Comparison of ENCODE assay signal across 16 mouse cellular contexts in genomic region chr5:113984025-113984740, GRCm38 (mm10). TPM values are rescaled to one million over a fixed set of nuclear protein-coding genes. Genes with fewer than 3 reads are reported as not detected.
DNase-seq lines count a peak whose midpoint lies in the region; ATAC-seq and TF ChIP-seq lines count a peak whose summit lies in the region.
"Had no signal": no experiment of that assay in that cellular context is flagged by ENCODE, and none has a peak within 500 bp of the region (broad histone marks: within the 10 kb centered on the region; RNA-seq: fewer than 3 reads in every experiment).

No protein-coding gene starts in this region.

- TF ChIP-seq CTCF in thymus, adult 2 months (IDR thresholded peaks at IDR 0.05; ENCODE audit: borderline replicate concordance, control insufficient read depth, extremely low read depth, insufficient read depth, low read length, poor library complexity), result no peak

- peaks cover 25% of the 10 kb centered on the region for H3K4me1 ChIP-seq in hindbrain, embryonic 13.5 days (replicated peaks)
- H3K4me1 ChIP-seq in hindbrain, embryonic 12.5 days, result peaks cover 16% of the 10 kb centered on the region
- H3K4me1 ChIP-seq in erythroblast, embryonic 14.5 days (ENCODE audit: control insufficient read depth), result peaks cover 96% of the 10 kb centered on the region
- H3K4me1 ChIP-seq in liver, embryonic 16.5 days (ENCODE audit: control insufficient read depth, low read depth, low read length), result peaks cover 89% of the 10 kb centered on the region
- H3K4me1 ChIP-seq in thymus, adult 2 months (replicated peaks; ENCODE audit: control insufficient read depth, insufficient read depth, low read length), result no peaks in the 10 kb centered on the region; the same call in 1 of the 2 replicates
- no peaks in the 10 kb centered on the region for H3K4me1 ChIP-seq in hindbrain, embryonic 11.5 days (replicated peaks; ENCODE audit: control insufficient read depth, insufficient read depth, low read length)

- 93% methylated on average over 13 of the region's 13 CpGs for WGBS in hindbrain, embryonic 13.5 days
- WGBS in hindbrain, embryonic 12.5 days, result 90% methylated on average over 13 of the region's 13 CpGs
- 32% methylated on average over 13 of the region's 13 CpGs for WGBS in liver, embryonic 16.5 days (ENCODE audit: insufficient replicate concordance)
- 94% methylated on average over 13 of the region's 13 CpGs for WGBS in thymus, adult 2 months
- 93% methylated on average over 13 of the region's 13 CpGs for WGBS in hindbrain, embryonic 11.5 days

- no peak for TF ChIP-seq POLR2A in thymus, adult 2 months (IDR thresholded peaks at IDR 0.05; ENCODE audit: control insufficient read depth, extremely low read depth, insufficient read depth, low read length, poor library complexity)

- no peaks in the 10 kb centered on the region for H3K9me3 ChIP-seq in hindbrain, embryonic 13.5 days
- no peaks in the 10 kb centered on the region for H3K9me3 ChIP-seq in hindbrain, embryonic 12.5 days (replicated peaks)
- no peaks in the 10 kb centered on the region for H3K9me3 ChIP-seq in erythroblast, embryonic 14.5 days (ENCODE audit: control insufficient read depth, low read length)
- no peaks in the 10 kb centered on the region for H3K9me3 ChIP-seq in liver, embryonic 16.5 days (replicated peaks; ENCODE audit: control insufficient read depth, low read length)
- H3K9me3 ChIP-seq in hindbrain, embryonic 11.5 days (ENCODE audit: control insufficient read depth, low read length), result no peaks in the 10 kb centered on the region
- H3K9me3 ChIP-seq: embryonic facial prominence, embryonic 15.5 days; neural tube, embryonic 12.5 days had no signal

- H3K27me3 ChIP-seq in hindbrain, embryonic 13.5 days, result no peaks in the 10 kb centered on the region
- H3K27me3 ChIP-seq in hindbrain, embryonic 12.5 days, result no peaks in the 10 kb centered on the region
- no peaks in the 10 kb centered on the region for H3K27me3 ChIP-seq in erythroblast, embryonic 14.5 days (ENCODE audit: control insufficient read depth)
- H3K27me3 ChIP-seq in liver, embryonic 16.5 days (ENCODE audit: control insufficient read depth, insufficient read depth, low read depth, low read length), result no peaks in the 10 kb centered on the region
- H3K27me3 ChIP-seq in thymus, adult 2 months (ENCODE audit: control insufficient read depth, insufficient read depth, low read length), result no peaks in the 10 kb centered on the region
- H3K27me3 ChIP-seq in hindbrain, embryonic 11.5 days (ENCODE audit: control insufficient read depth, insufficient read depth, low read length), result no peaks in the 10 kb centered on the region
- H3K27me3 ChIP-seq: embryonic facial prominence, embryonic 15.5 days; neural tube, embryonic 12.5 days had no signal

- no peak overlapping the region for H3K4me2 ChIP-seq in hindbrain, embryonic 13.5 days
- H3K4me2 ChIP-seq in hindbrain, embryonic 12.5 days (replicated peaks), result no peak overlapping the region
- peak overlapping the region; percentile 73 for H3K4me2 ChIP-seq in liver, embryonic 16.5 days (ENCODE audit: low read depth, low read length)
- no peak overlapping the region for H3K4me2 ChIP-seq in hindbrain, embryonic 11.5 days (replicated peaks; ENCODE audit: low read depth, low read length)
- H3K4me2 ChIP-seq: embryonic facial prominence, embryonic 15.5 days; neural tube, embryonic 12.5 days had no signal

- ATAC-seq in hindbrain, embryonic 13.5 days (ENCODE audit: low FRiP score), result no peak
- no peak for ATAC-seq in hindbrain, embryonic 12.5 days (ENCODE audit: low FRiP score)
- ATAC-seq in liver, embryonic 16.5 days (ENCODE audit: low read depth), result peak; percentile 89
- ATAC-seq in hindbrain, embryonic 11.5 days (ENCODE audit: low FRiP score), result no peak
- ATAC-seq: CD4-positive, CD25-positive, alpha-beta regulatory T cell, adult 4 months; forebrain, postnatal 0 days; midbrain, embryonic 16.5 days had no signal

- peaks cover 36% of the 10 kb centered on the region for H3K36me3 ChIP-seq in hindbrain, embryonic 13.5 days
- peaks cover 14% of the 10 kb centered on the region for H3K36me3 ChIP-seq in hindbrain, embryonic 12.5 days
- peaks cover 83% of the 10 kb centered on the region for H3K36me3 ChIP-seq in erythroblast, embryonic 14.5 days (ENCODE audit: control insufficient read depth)
- no peaks in the 10 kb centered on the region; the same call in 1 of the 2 replicates for H3K36me3 ChIP-seq in liver, embryonic 16.5 days (ENCODE audit: control insufficient read depth, insufficient read depth)
- no peaks in the 10 kb centered on the region for H3K36me3 ChIP-seq in thymus, adult 2 months (ENCODE audit: control insufficient read depth, insufficient read depth, low read length)
- no peaks in the 10 kb centered on the region for H3K36me3 ChIP-seq in hindbrain, embryonic 11.5 days (ENCODE audit: control insufficient read depth, insufficient read depth, low read length)

- H3K9ac ChIP-seq in hindbrain, embryonic 13.5 days, result 0 out of 2 replicates have a peak overlapping the region, but pooled peaks have one; percentile 20
- H3K9ac ChIP-seq in hindbrain, embryonic 12.5 days, result no peak overlapping the region
- H3K9ac ChIP-seq in liver, embryonic 16.5 days (ENCODE audit: low read depth, low read length), result peak overlapping the region; percentile 65
- no peak overlapping the region for H3K9ac ChIP-seq in hindbrain, embryonic 11.5 days (ENCODE audit: low read depth, low read length)
- H3K9ac ChIP-seq: embryonic facial prominence, embryonic 15.5 days; forebrain, postnatal 0 days; neural tube, embryonic 12.5 days had no signal

- peak; percentile 23 for DNase-seq in brain, adult 2 months (ENCODE audit: low read depth, low spot score)
- DNase-seq in thymus, adult 2 months, result no peak
- DNase-seq in embryo, embryonic 10.5 days (ENCODE audit: low spot score), result no peak
- DNase-seq in hindbrain, embryonic 11.5 days (ENCODE audit: low spot score), result no peak
- DNase-seq: forebrain, postnatal 0 days; gastrocnemius, postnatal 14 days; kidney, adult 8-10 months had no signal

- no peak overlapping the region for H3K27ac ChIP-seq in hindbrain, embryonic 13.5 days
- no peak overlapping the region for H3K27ac ChIP-seq in hindbrain, embryonic 12.5 days
- peak overlapping the region; percentile 96 for H3K27ac ChIP-seq in liver, embryonic 16.5 days (ENCODE audit: low read length)
- H3K27ac ChIP-seq in thymus, adult 2 months (ENCODE audit: control insufficient read depth, insufficient read depth, low read length), result no peak overlapping the region
- H3K27ac ChIP-seq in hindbrain, embryonic 11.5 days (ENCODE audit: low read depth, low read length), result no peak overlapping the region
- H3K27ac ChIP-seq: embryonic facial prominence, embryonic 15.5 days; neural tube, embryonic 12.5 days had no signal

- no peak overlapping the region for H3K4me3 ChIP-seq in hindbrain, embryonic 13.5 days
- no peak overlapping the region for H3K4me3 ChIP-seq in hindbrain, embryonic 12.5 days
- H3K4me3 ChIP-seq in erythroblast, embryonic 14.5 days (replicated peaks), result peak overlapping the region; percentile 66
- peak overlapping the region; percentile 58 for H3K4me3 ChIP-seq in liver, embryonic 16.5 days (ENCODE audit: low read depth, low read length)
- H3K4me3 ChIP-seq in thymus, adult 2 months (ENCODE audit: control insufficient read depth, insufficient read depth, low read length), result no peak overlapping the region
- no peak overlapping the region for H3K4me3 ChIP-seq in hindbrain, embryonic 11.5 days (ENCODE audit: low read depth, low read length)
- H3K4me3 ChIP-seq: embryonic facial prominence, embryonic 15.5 days; neural tube, embryonic 12.5 days had no signal

RNA-seq across cellular contexts. Expression of gene Ssh1, which starts 9.5 kb away (rescaled TPM):
- polyA plus RNA-seq in hindbrain, embryonic 13.5 days (2015; fragmentation: Nextera tagmentation; extraction: Ambion mirVana), result 15.0 and 18.7 TPM in 2 replicates
- polyA plus RNA-seq in hindbrain, embryonic 12.5 days (2016; fragmentation: Nextera tagmentation; extraction: Ambion mirVana), result 22.4 and 27.9 TPM in 2 replicates
- 3.3 TPM in 2 replicates for polyA plus RNA-seq in erythroblast, embryonic 14.5 days (2012)
- polyA plus RNA-seq in liver, embryonic 16.5 days (2015; fragmentation: Nextera tagmentation; extraction: Ambion mirVana), result 6.1 and 6.8 TPM in 2 replicates
- polyA plus RNA-seq in thymus, adult 2 months (2012; rRNA removed), result 10.7 and 11.6 TPM in 2 replicates
- polyA plus RNA-seq in hindbrain, embryonic 11.5 days (2014; fragmentation: Nextera tagmentation; extraction: Ambion mirVana), result 27.9 and 30.3 TPM in 2 replicates

RNA-seq across cellular contexts. Expression of gene Dao, which starts 19.3 kb away (rescaled TPM):
- polyA plus RNA-seq in hindbrain, embryonic 13.5 days (2015; fragmentation: Nextera tagmentation; extraction: Ambion mirVana), result not detected in 2 replicates
- not detected in 2 replicates for polyA plus RNA-seq in hindbrain, embryonic 12.5 days (2016; fragmentation: Nextera tagmentation; extraction: Ambion mirVana)
- not detected in 2 replicates for polyA plus RNA-seq in erythroblast, embryonic 14.5 days (2012)
- 0.21 TPM in 1 of 2 replicates, not detected in the other for polyA plus RNA-seq in liver, embryonic 16.5 days (2015; fragmentation: Nextera tagmentation; extraction: Ambion mirVana)
- 0.11 and 0.36 TPM in 2 replicates for polyA plus RNA-seq in thymus, adult 2 months (2012; rRNA removed)
- not detected in 2 replicates for polyA plus RNA-seq in hindbrain, embryonic 11.5 days (2014; fragmentation: Nextera tagmentation; extraction: Ambion mirVana)
- polyA plus RNA-seq: embryonic facial prominence, embryonic 15.5 days; forebrain, postnatal 0 days; limb, embryonic 11.5 days; midbrain, embryonic 16.5 days; neural tube, embryonic 12.5 days had no signal

Comparison
In these comparisons a context has a peak if more than half of its experiments do, and no peak if none do; other contexts are left out.
1. H3K9ac ChIP-seq: peak in hindbrain, embryonic 13.5 days (single experiment) and liver, embryonic 16.5 days (single experiment); none in hindbrain, embryonic 12.5 days (single experiment) and hindbrain, embryonic 11.5 days (single experiment).
2. H3K4me3 ChIP-seq: peak in erythroblast, embryonic 14.5 days (single experiment) and liver, embryonic 16.5 days (single experiment); none in hindbrain, embryonic 13.5 days (single experiment), hindbrain, embryonic 12.5 days (single experiment), thymus, adult 2 months (single experiment) and hindbrain, embryonic 11.5 days (single experiment).